Mouse (Mus musculus) limb, embryonic 14.5 days (tissue): ENCODE data around the gene Slc22a14. TPM values are rescaled to one million over a fixed set of nuclear protein-coding genes. Genes with fewer than 3 reads are reported as not detected.

Experiments used
- ATAC-seq: fragments of 200-750 bp; cut with Nextera tagmentation; 2 replicates; pipeline ENCODE4 v1.8.0; 2017; ENCODE audit warnings: low read depth, moderate number of reproducible peaks, moderate TSS enrichment; ENCODE audit not compliant: low FRiP score
- DNase-seq: peaks from one replicate; pipeline ENCODE4 v3.0.0-alpha.2; 2015; ENCODE audit warnings: low spot score
- H3K27ac ChIP-seq: fragments of 300-500 bp; sonication (generic); replicated peaks from 2 replicates; pipeline ENCODE4 v1.5.1; 2014; ENCODE audit warnings: low read depth, mild to moderate bottlenecking, low read length, moderate library complexity, mixed read lengths
- H3K27me3 ChIP-seq: fragments of 300-500 bp; sonication (generic); 2 replicates; pipeline ENCODE4 v1.6.1; 2014; ENCODE audit warnings: low read length, mixed read lengths; ENCODE audit not compliant: control insufficient read depth, insufficient read depth
- H3K36me3 ChIP-seq: fragments of 300-500 bp; sonication (generic); 2 replicates; pipeline ENCODE4 v1.6.1; 2014; ENCODE audit warnings: mild to moderate bottlenecking, low read length, moderate library complexity, mixed read lengths; ENCODE audit not compliant: control insufficient read depth, insufficient read depth
- H3K4me1 ChIP-seq: fragments of 300-500 bp; sonication (generic); 2 replicates; pipeline ENCODE4 v1.6.1; 2014; ENCODE audit warnings: antibody characterized with exemption, low read length, mixed read lengths; ENCODE audit not compliant: control insufficient read depth, insufficient read depth
- H3K4me2 ChIP-seq: fragments of 300-500 bp; sonication (generic); replicated peaks from 2 replicates; pipeline ENCODE4 v1.6.1; 2014; ENCODE audit warnings: low read depth, mild to moderate bottlenecking, low read length, moderate library complexity; ENCODE audit not compliant: severe bottlenecking
- H3K4me3 ChIP-seq: fragments of 300-500 bp; sonication (generic); replicated peaks from 2 replicates; pipeline ENCODE4 v1.5.1; 2014; ENCODE audit warnings: low read length
- H3K9ac ChIP-seq: fragments of 300-500 bp; sonication (generic); 2 replicates; pipeline ENCODE4 v1.6.1; 2014; ENCODE audit warnings: mild to moderate bottlenecking, low read depth, low read length, moderate library complexity; ENCODE audit not compliant: severe bottlenecking
- H3K9me3 ChIP-seq: fragments of 300-500 bp; sonication (generic); 2 replicates; pipeline ENCODE4 v1.6.1; 2016; ENCODE audit warnings: low read length; ENCODE audit not compliant: control insufficient read depth
- POLR2A ChIP-seq: fragments of 200-500 bp; IDR thresholded peaks from 2 replicates; pipeline ENCODE4 v1.8.0; 2012; ENCODE audit warnings: inconsistent platforms, mild to moderate bottlenecking, moderate library complexity, borderline replicate concordance; ENCODE audit not compliant: insufficient read depth, insufficient read length; ENCODE audit errors: extremely low read depth
- WGBS: fragments of 180-500 bp; shearing (Covaris S2); extraction: QIAGEN DNeasy Blood & Tissue Kit; methylation state at CpG from one replicate; pipeline ENCODE4 v1.1.7; 2014; 5-methylcytosine and 5-hydroxymethylcytosine counted together
- polyA plus RNA-seq, 2 experiments: library from polyadenylated mRNA; depleted of rRNA in 1 of 2; stranded (reverse) in 1 of 2; unstranded in 1 of 2; fragments of >200 nt; fragmentation: Nextera tagmentation in 1 of 2; extraction: Ambion mirVana in 1 of 2; gene quantifications; 2 replicates each; pipeline versions ENCODE4 v1.2.1 to v1.2.3; 2012 to 2014

Gene Slc22a14
- polyA plus RNA-seq, 2 experiments = 0.17 to 0.19 TPM

DNA sequence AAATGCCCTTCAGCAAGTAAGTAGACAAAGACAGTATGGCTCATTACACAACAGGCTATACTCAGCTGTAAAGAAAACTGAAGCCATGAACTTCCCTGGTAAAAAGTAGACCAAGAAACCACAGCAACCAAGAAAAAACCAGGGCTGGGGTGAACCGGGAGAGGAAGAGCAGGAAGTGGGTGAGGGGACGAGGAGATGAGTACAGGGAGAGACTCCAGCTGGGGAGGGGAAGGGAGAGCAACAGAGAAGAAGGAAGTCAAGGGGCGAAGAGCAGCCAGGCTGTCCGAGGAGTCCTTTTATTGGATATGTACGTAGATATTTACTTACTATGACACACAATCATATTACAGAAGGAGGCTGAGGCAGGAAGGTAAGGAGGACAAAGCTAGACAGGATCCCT lies 117.4 kb downstream of the Slc22a14 start:
- H3K9me3 ChIP-seq = no peaks in the 10 kb centered on the region
- 84% methylated on average over 5 of the region's 5 CpGs for WGBS
- H3K4me2 ChIP-seq = no peak overlapping the region
- no peak overlapping the region for H3K9ac ChIP-seq
- ATAC-seq (no peak), DNase-seq (no peak)
- no peak for TF ChIP-seq POLR2A
- no peaks in the 10 kb centered on the region for H3K27me3 ChIP-seq
- H3K36me3 ChIP-seq = peaks cover 16% of the 10 kb centered on the region
- H3K4me3 ChIP-seq = no peak overlapping the region
- H3K4me1 ChIP-seq = no peaks in the 10 kb centered on the region
- no peak overlapping the region for H3K27ac ChIP-seq

- no peaks in the 10 kb centered on the region for H3K4me1 ChIP-seq
- no peak overlapping the region for H3K27ac ChIP-seq
- 86% methylated on average over 5 of the region's 5 CpGs for WGBS
- DNase-seq (no peak), ATAC-seq (no peak)
- peaks cover 21% of the 10 kb centered on the region for H3K36me3 ChIP-seq
- H3K4me3 ChIP-seq = no peak overlapping the region
- H3K9me3 ChIP-seq = no peaks in the 10 kb centered on the region
- no peak for TF ChIP-seq POLR2A
- H3K9ac ChIP-seq = no peak overlapping the region
- no peak overlapping the region for H3K4me2 ChIP-seq
- no peaks in the 10 kb centered on the region for H3K27me3 ChIP-seq
These were observed 118.5 kb downstream of the Slc22a14 start for GRCm38 (mm10) chr9:119246826-119247225.

DNA sequence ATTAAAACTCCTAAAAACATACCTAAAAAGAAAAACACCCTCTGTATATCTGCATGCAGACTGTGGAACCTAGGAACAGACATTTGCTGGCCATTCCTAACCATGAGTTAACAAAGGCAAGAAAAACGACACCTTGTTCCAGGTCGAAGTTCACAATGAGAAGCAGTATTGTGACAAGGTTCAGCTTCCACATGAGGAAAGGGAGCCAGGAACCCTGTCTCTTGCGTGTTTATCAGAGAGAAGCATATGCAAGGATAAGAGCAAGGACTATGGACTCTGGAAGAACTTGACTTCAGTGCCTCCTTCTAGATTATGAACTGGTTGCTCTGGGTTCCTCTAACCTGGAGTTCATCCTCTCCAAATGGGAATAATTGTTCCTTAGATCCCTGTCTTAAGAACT lies 121.4 kb downstream of the Slc22a14 start:
- WGBS = 92% methylated on average over 3 of the region's 3 CpGs
- Histone ChIP-seq H3K4me2 (no peak overlapping the region), H3K4me3 (no peak overlapping the region), H3K27ac (no peak overlapping the region), H3K9ac (no peak overlapping the region), H3K27me3 (no peaks in the 10 kb centered on the region), H3K9me3 (no peaks in the 10 kb centered on the region), H3K4me1 (no peaks in the 10 kb centered on the region), H3K36me3 (peaks cover 31% of the 10 kb centered on the region)
- no peak for ATAC-seq
- no peak for DNase-seq
- no peak for TF ChIP-seq POLR2A

DNA sequence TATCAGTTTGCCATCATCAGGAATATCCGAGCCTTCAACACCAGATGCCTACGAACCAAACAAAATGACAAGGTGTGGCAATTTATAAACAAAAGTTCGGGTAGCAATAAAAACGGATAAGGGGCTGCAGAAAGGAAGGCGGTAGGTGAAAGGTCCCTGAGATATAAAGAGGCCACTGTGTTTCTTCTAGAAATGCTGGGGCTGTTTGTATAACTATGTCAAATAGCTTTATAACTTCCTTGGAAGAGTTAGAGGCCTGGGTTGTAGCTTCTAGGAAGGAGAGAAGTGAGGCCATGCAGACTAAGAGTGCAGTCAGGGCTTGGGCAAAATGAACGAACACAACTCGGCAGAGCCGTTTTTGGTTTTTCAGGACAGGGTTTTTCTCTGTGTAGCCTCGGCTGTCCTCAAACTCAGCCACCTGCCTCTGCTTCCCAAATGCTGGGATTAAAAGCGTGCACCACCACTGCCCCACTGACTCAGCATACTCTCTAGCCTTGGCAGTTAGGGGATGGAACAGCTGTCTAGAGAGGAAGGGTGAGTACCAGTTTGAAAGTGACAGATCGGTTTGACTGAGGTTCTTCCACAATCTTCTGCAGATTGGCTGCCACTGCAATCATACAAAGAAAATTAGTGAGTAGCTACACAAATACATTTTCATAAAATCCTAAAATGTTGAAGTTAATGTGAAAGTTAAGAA lies 124.0 kb downstream of the Slc22a14 start:
- no peaks in the 10 kb centered on the region for H3K4me1 ChIP-seq
- peaks cover 30% of the 10 kb centered on the region for H3K36me3 ChIP-seq
- no peak for TF ChIP-seq POLR2A
- H3K4me2 ChIP-seq = no peak overlapping the region
- H3K9ac ChIP-seq = no peak overlapping the region
- no peak for ATAC-seq
- no peaks in the 10 kb centered on the region for H3K9me3 ChIP-seq
- no peaks in the 10 kb centered on the region for H3K27me3 ChIP-seq
- no peak overlapping the region for H3K4me3 ChIP-seq
- 68% methylated on average over 11 of the region's 11 CpGs for WGBS
- DNase-seq = no peak
- no peak overlapping the region for H3K27ac ChIP-seq

GRCm38 (mm10) chr9:119240286-119240997 lies 124.9 kb downstream of the Slc22a14 start:
- no peak for TF ChIP-seq POLR2A
- 89% methylated on average over 10 of the region's 10 CpGs for WGBS
- Histone ChIP-seq H3K4me2 (no peak overlapping the region), H3K4me1 (no peaks in the 10 kb centered on the region), H3K4me3 (no peak overlapping the region), H3K27me3 (no peaks in the 10 kb centered on the region), H3K9me3 (no peaks in the 10 kb centered on the region), H3K36me3 (peaks cover 30% of the 10 kb centered on the region), H3K9ac (no peak overlapping the region), H3K27ac (no peak overlapping the region)
- DNase-seq = no peak
- ATAC-seq = no peak

GRCm38 (mm10) chr9:119239274-119239673 lies 126.1 kb downstream of the Slc22a14 start:
- Histone ChIP-seq H3K27me3 (no peaks in the 10 kb centered on the region), H3K4me2 (no peak overlapping the region), H3K4me3 (no peak overlapping the region), H3K27ac (no peak overlapping the region), H3K9me3 (no peaks in the 10 kb centered on the region), H3K4me1 (no peaks in the 10 kb centered on the region), H3K9ac (no peak overlapping the region), H3K36me3 (peaks cover 30% of the 10 kb centered on the region)
- DNase-seq = no peak
- TF ChIP-seq POLR2A = no peak
- no peak for ATAC-seq
- WGBS = 93% methylated on average over 3 of the region's 3 CpGs
